ENCODE assay signal across 12 mouse cellular contexts in the genomic region with DNA sequence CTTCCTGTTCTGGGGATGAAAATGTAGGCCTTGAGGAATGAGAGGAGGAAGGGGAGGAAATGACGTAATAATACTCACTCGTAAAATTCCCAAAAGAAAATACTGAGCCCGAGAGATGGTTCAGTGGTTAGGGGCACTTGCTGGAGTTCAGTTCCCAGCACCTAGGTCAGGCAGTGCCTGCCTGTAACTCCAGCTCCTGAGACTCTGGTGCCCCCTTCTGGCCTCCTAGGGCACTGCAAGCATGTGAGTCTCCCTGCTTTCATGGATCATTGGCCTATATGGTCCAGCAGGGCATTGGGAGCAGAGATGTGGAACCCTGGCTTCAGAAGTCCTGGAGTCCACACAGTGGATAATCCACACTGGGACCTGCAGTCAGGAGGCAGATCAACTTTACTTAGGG. TPM values are rescaled to one million over a fixed set of nuclear protein-coding genes. Genes with fewer than 3 reads are reported as not detected.
DNase-seq lines count a peak whose midpoint lies in the region; ATAC-seq and TF ChIP-seq lines count a peak whose summit lies in the region.
"Had no signal": no experiment of that assay in that cellular context is flagged by ENCODE, and none has a peak within 500 bp of the region (broad histone marks: within the 10 kb centered on the region; RNA-seq: fewer than 3 reads in every experiment).

No protein-coding gene starts in this region.

- in situ Hi-C loops in ES-E14 (cut with MboI; ENCODE audit: low sequenced_read_pairs in 2 of 2, unreplicated experiment in 2 of 2), result loop anchor here in 1 of 2 experiments (10.0 kb wide), 2 partner anchors 242 to 692 kb away; a partner anchor contains a TSS

- H3K36me3 ChIP-seq in ES-E14 (ENCODE audit: control insufficient read depth, insufficient read depth, low read length, poor library complexity, severe bottlenecking), result no peaks in the 10 kb centered on the region; the same call in 1 of the 2 replicates
- no peaks in the 10 kb centered on the region for H3K36me3 ChIP-seq in hindbrain, embryonic 16.5 days (ENCODE audit: control insufficient read depth, insufficient read depth, low read length)
- H3K36me3 ChIP-seq: liver, embryonic 15.5 days had no signal

- WGBS in lung, adult 2 months, result 84% methylated on average over 3 of the region's 3 CpGs
- WGBS in hindbrain, embryonic 16.5 days, result 97% methylated on average over 3 of the region's 3 CpGs

- no peak overlapping the region for H3K4me2 ChIP-seq in hindbrain, embryonic 16.5 days (ENCODE audit: low read length)
- H3K4me2 ChIP-seq: liver, embryonic 15.5 days had no signal

- intact Hi-C loops in gastrocnemius, adult 2 months (cut with DNase I), result no loop called here

- ATAC-seq in cerebellum, adult (ENCODE audit: insufficient number of reproducible peaks, low FRiP score, low TSS enrichment), result no peak
- no peak for ATAC-seq in hindbrain, embryonic 16.5 days
- ATAC-seq: intestine, embryonic 16.5 days had no signal

- DNase-seq in gastrocnemius, adult 2 months, result no peak
- DNase-seq in gastrocnemius, adult 18-20 months (ENCODE audit: low spot score), result no peak
- DNase-seq in lung, adult 2 months, result no peak
- no peak for DNase-seq in lung, postnatal 36 days
- no peak for DNase-seq in ES-E14 (ENCODE audit: low read depth, low spot score)
- DNase-seq in induced T-regulatory cell, adult 2 months (ENCODE audit: low read depth), result peak; percentile 26

- TF ChIP-seq CTCF in gastrocnemius, adult 2 months (IDR thresholded peaks at IDR 0.05), result peak; percentile 29; the same call in 1 of the 2 replicates
- TF ChIP-seq CTCF in lung, adult 2 months (IDR thresholded peaks at IDR 0.05; ENCODE audit: insufficient read depth, low read length), result peak; percentile 20; the same call in 1 of the 2 replicates

- no peak for TF ChIP-seq POLR2A in lung, adult 2 months (IDR thresholded peaks at IDR 0.05; ENCODE audit: borderline replicate concordance, extremely low read depth, low read depth, low read length)

- no peak overlapping the region for H3K4me3 ChIP-seq in gastrocnemius, adult 2 months
- no peak overlapping the region for H3K4me3 ChIP-seq in lung, adult 2 months (replicated peaks; ENCODE audit: extremely low read depth, low read depth, low read length)
- H3K4me3 ChIP-seq in ES-E14 (ENCODE audit: insufficient read depth in 1 of 2, low read depth in 1 of 2, low read length in 2 of 2, poor library complexity in 1 of 2, severe bottlenecking in 1 of 2), result no peak overlapping the region
- H3K4me3 ChIP-seq in hindbrain, embryonic 16.5 days (ENCODE audit: low read length), result no peak overlapping the region
- H3K4me3 ChIP-seq: liver, embryonic 15.5 days; megakaryocyte, embryonic 14.5 days; myocyte had no signal

- no peaks in the 10 kb centered on the region for H3K9me3 ChIP-seq in ES-E14 (ENCODE audit: control insufficient read depth, insufficient read depth, low read depth, low read length)
- H3K9me3 ChIP-seq in hindbrain, embryonic 16.5 days (ENCODE audit: control insufficient read depth, low read length), result no peaks in the 10 kb centered on the region; the same call in 1 of the 2 replicates
- H3K9me3 ChIP-seq: liver, embryonic 15.5 days had no signal

- no peak overlapping the region for H3K27ac ChIP-seq in gastrocnemius, adult 2 months
- H3K27ac ChIP-seq in ES-E14 (ENCODE audit: insufficient read depth, low read depth, low read length, poor library complexity, severe bottlenecking), result no peak overlapping the region; the same call in 1 of the 2 replicates
- no peak overlapping the region for H3K27ac ChIP-seq in hindbrain, embryonic 16.5 days (ENCODE audit: low read depth, low read length)
- H3K27ac ChIP-seq: liver, embryonic 15.5 days had no signal

- no peaks in the 10 kb centered on the region for H3K27me3 ChIP-seq in hindbrain, embryonic 16.5 days (replicated peaks; ENCODE audit: control insufficient read depth, insufficient read depth, low read length)
- H3K27me3 ChIP-seq: liver, embryonic 15.5 days had no signal

- no peak overlapping the region; the same call in 1 of the 2 replicates for H3K9ac ChIP-seq in ES-E14 (ENCODE audit: insufficient read depth, low read depth, low read length, poor library complexity, severe bottlenecking)
- no peak overlapping the region for H3K9ac ChIP-seq in hindbrain, embryonic 16.5 days (ENCODE audit: low read depth, low read length)
- H3K9ac ChIP-seq: liver, embryonic 15.5 days had no signal

- no peaks in the 10 kb centered on the region for H3K4me1 ChIP-seq in lung, adult 2 months (ENCODE audit: control insufficient read depth, insufficient read depth, low read length)
- H3K4me1 ChIP-seq in ES-E14 (ENCODE audit: control insufficient read depth in 2 of 2, insufficient read depth in 2 of 2, low read length in 2 of 2, poor library complexity in 1 of 2), result peaks cover 6 to 10% of the 10 kb centered on the region in 2 experiments; a peak in 3 of 4 replicates
- peaks cover 12% of the 10 kb centered on the region for H3K4me1 ChIP-seq in hindbrain, embryonic 16.5 days (ENCODE audit: control insufficient read depth, insufficient read depth, low read depth, low read length)
- H3K4me1 ChIP-seq: liver, embryonic 15.5 days; megakaryocyte, embryonic 14.5 days had no signal

TF ChIP-seq in ES-E14, 5 proteins besides CTCF, POLR2A, EP300 and RAD21:
- TF ChIP-seq ZC3H11A (IDR thresholded peaks at IDR 0.05; ENCODE audit: borderline replicate concordance, low read depth, low read length), result peak; percentile 51; the same call in 1 of the 2 replicates
- no peak for TF ChIP-seq MAFK (IDR thresholded peaks at IDR 0.05; ENCODE audit: insufficient read depth, low read depth, low read length)
- TF ChIP-seq HCFC1 (IDR thresholded peaks at IDR 0.05; ENCODE audit: borderline replicate concordance, insufficient read depth, low read length), result no peak

RNA-seq across cellular contexts. Expression of a gene that starts 13.2 kb away (rescaled TPM):
- under 1 TPM; 0.41 to 0.98 TPM for total RNA-seq in gastrocnemius, adult 2 months (2021)
- total RNA-seq in gastrocnemius, adult 18-20 months (2021), result under 1 TPM; 0.66 to 0.78 TPM
- polyA plus RNA-seq in lung, adult 2 months (2012; rRNA removed), result 13.7 and 19.3 TPM in 2 replicates
- 1.7 and 2.1 TPM in 2 replicates for total RNA-seq in ES-E14 (2012; rRNA removed)
- polyA plus RNA-seq in hindbrain, embryonic 16.5 days (2015; fragmentation: Nextera tagmentation; extraction: Ambion mirVana), result 2.2 and 2.5 TPM in 2 replicates
- polyA plus RNA-seq: myocyte had no signal

RNA-seq across cellular contexts. Expression of a gene that starts 43.0 kb away (rescaled TPM):
- total RNA-seq in gastrocnemius, adult 2 months (2021), result 10 to 100 TPM; 22.8 to 29.1 TPM
- 10 to 100 TPM; 26.9 to 33.9 TPM for total RNA-seq in gastrocnemius, adult 18-20 months (2021)
- 38.6 and 43.5 TPM in 2 replicates for polyA plus RNA-seq in lung, adult 2 months (2012; rRNA removed)
- 16.3 and 16.4 TPM in 2 replicates for total RNA-seq in ES-E14 (2012; rRNA removed)
- 34.2 and 36.4 TPM in 2 replicates for polyA plus RNA-seq in hindbrain, embryonic 16.5 days (2015; fragmentation: Nextera tagmentation; extraction: Ambion mirVana)

RNA-seq across cellular contexts. Expression of a gene that starts 58.6 kb away (rescaled TPM):
- total RNA-seq in gastrocnemius, adult 2 months (2021), result 10 to 100 TPM; 28.9 to 33.6 TPM
- 10 to 100 TPM; 33.2 to 36.0 TPM for total RNA-seq in gastrocnemius, adult 18-20 months (2021)
- 12.6 and 16.8 TPM in 2 replicates for polyA plus RNA-seq in lung, adult 2 months (2012; rRNA removed)
- total RNA-seq in ES-E14 (2012; rRNA removed), result 128 and 143 TPM in 2 replicates
- polyA plus RNA-seq in hindbrain, embryonic 16.5 days (2015; fragmentation: Nextera tagmentation; extraction: Ambion mirVana), result 9.3 TPM in 2 replicates
